Mouse (Mus musculus) urinary bladder, adult 18-20 months (tissue): ENCODE data around the gene Pfkfb3.

Experiments used
- DNase-seq, 2 experiments: peaks; one replicate each; pipeline ENCODE4 v3.0.0; 2022; ENCODE audit warnings: low spot score in 2 of 2, mixed read lengths in 2 of 2

The Pfkfb3 gene

DNA sequence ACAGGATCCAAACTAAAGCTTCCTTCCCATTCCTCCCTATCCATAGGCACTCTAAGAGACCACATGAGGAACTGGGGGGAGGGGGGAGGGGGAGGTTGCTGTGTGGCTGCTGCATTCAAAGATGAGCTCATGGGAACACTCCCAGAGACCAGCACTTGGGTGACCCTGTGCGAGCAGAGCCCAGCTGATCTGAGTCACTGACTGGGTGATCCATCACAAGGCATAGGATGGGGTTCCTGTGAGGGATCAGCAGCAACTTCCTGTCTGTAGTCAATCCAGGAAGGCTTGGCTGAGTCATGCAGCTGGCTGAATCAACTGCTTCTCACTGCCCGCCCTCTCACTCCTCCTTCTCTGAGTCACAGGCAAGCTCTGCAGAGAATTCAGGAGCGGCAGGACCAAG is 124.3 kb downstream of the Pfkfb3 start:
- peak; percentile 57 to 87 for DNase-seq

DNA sequence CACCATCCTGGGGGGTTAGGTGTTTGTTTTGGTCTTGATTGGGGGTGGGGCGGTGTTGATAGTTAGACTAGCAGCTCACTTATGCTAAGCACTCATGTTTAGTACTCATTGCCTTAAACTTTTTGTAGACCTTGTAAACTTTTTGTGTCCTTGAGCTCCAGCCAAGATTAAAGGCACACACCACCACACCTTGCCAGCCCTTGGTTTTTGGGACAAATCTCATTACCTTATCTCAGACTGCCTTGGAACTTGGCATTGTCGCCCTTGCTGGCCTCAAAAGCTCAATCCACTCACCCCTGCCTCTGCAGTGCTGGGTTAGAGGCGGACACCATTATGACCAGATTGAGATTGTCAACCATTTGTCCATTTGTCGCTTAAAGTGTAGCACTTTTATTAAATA is 125.3 kb downstream of the Pfkfb3 start:
- no peak for DNase-seq

GRCm38 (mm10) chr2:11427596-11427995 is 126.3 kb downstream of the Pfkfb3 start:
- DNase-seq = no peak

DNA sequence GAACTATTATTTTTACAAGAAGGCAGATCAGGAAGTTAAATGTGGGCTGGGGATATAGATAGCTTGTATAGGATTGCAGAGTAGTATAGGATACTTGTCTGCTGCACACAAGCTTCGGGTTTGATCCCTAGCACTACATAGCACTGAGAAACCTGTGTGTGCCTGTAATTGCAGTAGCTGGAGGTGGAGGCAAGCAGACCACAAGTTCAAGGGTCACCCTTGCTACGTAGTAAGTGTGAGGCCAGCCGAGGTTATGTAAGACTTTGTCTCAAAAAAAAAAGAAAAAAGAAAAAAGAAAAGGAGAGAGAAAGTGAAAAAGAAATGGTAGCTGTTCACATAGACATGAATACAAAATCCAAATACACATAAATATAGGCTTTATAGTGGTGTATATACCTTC is 127.5 kb downstream of the Pfkfb3 start:
- no peak for DNase-seq

DNA sequence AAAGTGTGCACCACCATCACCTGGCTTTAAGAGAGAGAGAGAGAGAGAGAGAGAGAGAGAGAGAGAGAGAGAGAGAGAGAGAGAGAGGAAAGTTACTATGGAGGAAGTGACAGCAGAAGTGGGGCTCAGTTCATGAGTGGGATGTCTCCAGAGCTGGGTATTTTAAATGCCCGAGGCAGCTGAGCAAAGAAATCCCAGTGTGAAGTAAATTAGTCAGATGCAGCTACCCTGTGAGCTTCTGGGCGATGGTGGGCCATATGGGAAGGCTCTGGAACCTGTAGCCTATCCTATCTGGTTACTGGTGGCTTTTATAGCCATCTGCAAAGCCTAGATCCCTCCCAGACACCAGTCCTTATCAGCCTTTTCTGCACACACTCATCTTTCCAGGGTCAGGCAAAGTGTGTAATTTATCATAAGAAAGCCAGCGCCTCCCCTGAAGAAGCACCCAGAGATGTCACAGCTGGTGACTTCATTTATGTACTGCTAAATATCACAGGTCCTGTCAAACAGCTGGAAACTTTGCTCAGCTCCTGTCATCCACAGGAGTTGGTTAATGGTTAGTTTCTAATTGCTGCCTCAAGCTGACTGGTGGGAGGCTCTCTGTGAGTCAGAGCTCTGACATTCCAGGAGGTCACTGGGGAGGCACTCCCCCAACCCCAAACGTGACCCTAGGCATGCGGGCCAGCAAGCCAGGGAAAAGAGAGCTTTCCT is 128.3 kb downstream of the Pfkfb3 start:
- peak in 1 of 2 experiments; percentile 73 for DNase-seq

GRCm38 (mm10) chr2:11424252-11424651 is 129.6 kb downstream of the Pfkfb3 start:
- DNase-seq = no peak

GRCm38 (mm10) chr2:11423421-11423820 is 130.5 kb downstream of the Pfkfb3 start:
- DNase-seq = no peak

- no peak for DNase-seq
These were observed 131.5 kb downstream of the Pfkfb3 start for GRCm38 (mm10) chr2:11422384-11422783.
